Mouse (Mus musculus) liver, embryonic 14.5 days (tissue): ENCODE data around the gene Dph1.

ENCODE experiments used
- CTCF ChIP-seq: IDR thresholded peaks from 2 replicates; pipeline ENCODE4 v1.5.1; 2016; ENCODE audit warnings: antibody characterized with exemption, low read depth, control low read depth
- EP300 ChIP-seq: IDR thresholded peaks from 2 replicates; pipeline ENCODE4 v1.6.1; 2016; ENCODE audit warnings: antibody characterized with exemption, low read depth

- TF ChIP-seq CTCF (no peak), EP300 (no peak)
Observed at GRCm38 (mm10) chr11:75131300-75131699, 59.7 kb downstream of the Dph1 start.
